Mouse (Mus musculus) skeletal muscle tissue, adult 2 months (tissue): ENCODE data around the gene Lmcd1.
A peak's percentile ranks its signal among the peaks of the same experiment; 100 is the strongest.
"Not testable (repeated sequence)": the region's sequence is repeated elsewhere in the genome, so short reads cannot be mapped to it uniquely, and the experiment has no call there.

Experiments
- DNase-seq: peaks from one replicate; pipeline ENCODE4 v3.0.0-alpha.2; 2012; ENCODE audit warnings: low read depth, low spot score

Lmcd1 gene

DNA sequence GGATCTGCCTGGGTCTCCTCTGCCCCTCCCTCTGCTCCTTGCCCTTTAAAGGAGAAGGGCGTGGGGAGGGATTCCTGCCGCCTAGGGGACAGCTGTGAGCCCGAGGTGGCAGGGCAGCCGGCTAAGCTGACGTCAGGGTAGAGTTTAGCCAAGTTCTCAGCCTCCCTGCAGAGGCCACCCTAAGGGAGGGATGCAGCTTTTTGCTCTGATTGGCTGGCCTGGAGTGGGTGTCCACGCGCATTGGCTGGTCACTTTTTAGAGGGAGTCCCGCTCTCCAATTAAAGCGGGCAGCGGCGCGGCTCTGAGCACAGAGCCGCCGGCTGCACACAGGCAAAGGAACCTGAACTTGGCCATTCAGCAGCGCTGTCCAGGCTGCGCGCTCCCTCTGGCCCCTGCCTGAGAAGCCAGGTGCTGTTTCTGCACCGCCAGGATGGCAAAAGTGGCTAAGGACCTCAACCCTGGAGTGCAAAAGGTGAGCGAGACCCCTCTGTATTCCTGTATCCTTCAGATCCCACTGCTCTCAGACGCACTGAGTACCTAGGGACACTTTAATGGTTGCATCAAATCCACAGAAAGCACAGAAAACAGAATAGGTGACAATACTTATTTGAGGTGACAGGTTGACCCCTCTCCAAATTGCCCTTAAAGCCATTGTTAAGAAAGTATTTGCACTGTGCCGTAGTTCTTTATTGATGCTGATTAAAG is at the start of gene Lmcd1:
Gene Lmcd1 (plus strand): TSS at position 258 of the 705 bp plus-strand sequence.
- peak; percentile 97 for DNase-seq

DNA sequence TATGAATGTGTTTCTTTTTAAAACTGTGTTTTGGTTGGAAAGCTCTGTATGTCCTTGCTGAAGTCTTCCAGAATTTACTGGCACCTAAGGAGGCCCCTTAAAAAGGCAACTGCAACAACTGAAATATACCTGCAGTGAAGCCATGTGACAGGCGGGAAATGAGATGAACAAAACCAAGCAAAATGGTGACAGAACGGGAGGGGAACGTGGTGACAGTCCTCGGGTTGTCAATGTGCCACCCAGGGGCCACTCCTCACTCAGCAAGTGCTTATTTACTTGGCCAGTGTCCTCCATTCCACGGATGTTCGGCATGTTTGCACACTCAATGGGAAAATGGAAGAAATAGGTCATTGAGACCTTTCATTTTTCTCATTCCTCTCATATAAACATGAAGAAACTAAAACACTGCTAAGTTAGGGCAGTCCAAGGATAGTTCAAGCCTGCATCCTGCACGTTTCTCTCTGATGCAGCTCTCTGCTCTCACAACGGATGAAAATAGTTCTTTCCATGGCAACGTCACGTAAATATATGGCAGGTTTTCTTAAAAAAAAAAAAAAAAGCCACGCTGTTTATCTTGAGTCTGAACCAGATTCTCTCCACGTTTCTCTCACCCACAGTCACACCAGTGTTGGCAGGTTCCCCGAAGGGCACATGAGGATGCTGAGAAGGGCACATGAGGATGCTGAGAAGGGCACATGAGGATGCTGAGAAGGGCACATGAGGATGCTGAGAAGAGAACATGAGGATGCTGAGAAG is 49.5 kb upstream of the Lmcd1 start:
- DNase-seq = no peak

DNA sequence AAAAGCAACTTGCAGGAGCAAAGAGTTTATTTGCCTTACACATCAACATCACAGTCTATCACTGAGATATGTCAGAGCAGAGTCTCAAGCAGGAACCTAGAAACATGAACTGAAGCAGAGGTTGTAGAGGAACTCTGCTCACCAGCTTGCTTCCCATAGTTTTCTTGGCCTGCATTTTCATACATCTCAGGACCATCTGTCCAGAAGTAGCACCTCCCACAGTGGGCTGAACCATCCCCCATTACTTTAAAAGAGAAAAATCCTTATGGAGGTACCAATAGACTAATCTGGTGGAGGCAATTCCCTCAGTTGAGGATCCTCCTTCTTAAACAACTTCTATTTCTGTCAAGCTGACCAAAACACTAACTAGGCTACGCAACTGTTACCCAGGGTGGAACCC is 36.8 kb upstream of the Lmcd1 start:
- DNase-seq = no peak

DNA sequence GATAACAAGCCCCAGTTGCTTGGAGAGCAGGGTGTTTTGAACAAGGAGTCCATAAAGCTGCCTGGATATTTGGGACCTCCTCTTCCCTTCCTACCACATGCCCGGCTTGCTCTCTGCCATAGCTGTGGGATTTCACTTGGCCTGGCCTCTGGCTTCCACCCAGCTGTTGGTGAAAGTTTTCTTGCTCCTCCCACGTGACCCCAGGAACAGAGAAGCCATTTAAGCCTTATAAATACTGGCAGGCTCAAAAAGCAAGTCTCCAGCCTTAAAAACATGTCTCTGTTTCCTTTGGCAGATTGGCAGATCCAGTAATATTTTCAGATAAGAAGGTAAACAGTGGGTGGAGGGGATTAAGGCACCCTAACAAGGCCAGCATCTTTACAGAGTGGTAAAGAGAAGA is 31.3 kb upstream of the Lmcd1 start:
- no peak for DNase-seq

DNA sequence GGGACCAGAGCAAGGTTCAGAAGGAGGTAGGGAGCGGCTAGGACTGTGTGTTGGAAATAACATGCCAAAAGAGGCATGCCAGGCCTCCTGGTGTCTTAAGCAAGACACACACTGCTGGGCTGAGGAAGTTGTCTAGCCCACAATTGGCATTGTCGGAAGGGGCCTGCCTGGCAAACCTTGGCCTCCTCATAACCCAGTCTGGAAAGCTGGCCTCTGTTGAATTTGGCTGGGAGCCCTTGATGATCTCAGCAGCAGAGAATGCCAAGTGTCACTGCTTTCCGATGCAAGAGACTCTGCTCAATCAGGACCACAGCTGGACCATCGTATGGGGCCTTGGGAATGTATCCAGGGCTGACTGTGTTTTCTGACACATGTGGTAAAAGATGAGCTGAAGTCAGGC is 27.9 kb upstream of the Lmcd1 start:
- peak; percentile 29 for DNase-seq

DNA sequence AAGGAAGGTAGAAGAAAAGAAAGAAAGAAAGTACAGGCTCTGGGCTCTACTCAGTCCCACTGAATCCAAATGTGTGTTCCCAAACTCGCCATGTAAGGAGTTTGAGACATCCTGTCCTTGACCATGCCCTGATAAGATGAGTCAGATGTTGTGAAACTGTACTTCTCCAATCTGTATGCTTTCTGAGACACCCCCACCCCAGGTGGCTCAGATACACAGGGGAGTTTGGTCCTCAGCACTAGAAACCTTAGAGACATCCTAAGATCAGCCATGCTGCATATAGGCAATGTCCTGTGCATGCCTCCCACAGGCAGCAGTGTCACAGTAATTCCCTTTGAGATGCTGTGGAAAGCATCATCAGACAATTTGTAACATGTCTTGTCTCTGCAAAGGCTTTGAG is 26.9 kb upstream of the Lmcd1 start:
- DNase-seq = no peak

GRCm38 (mm10) chr6:112253943-112254342 is 19.6 kb upstream of the Lmcd1 start:
- not testable (repeated sequence) for DNase-seq

DNA sequence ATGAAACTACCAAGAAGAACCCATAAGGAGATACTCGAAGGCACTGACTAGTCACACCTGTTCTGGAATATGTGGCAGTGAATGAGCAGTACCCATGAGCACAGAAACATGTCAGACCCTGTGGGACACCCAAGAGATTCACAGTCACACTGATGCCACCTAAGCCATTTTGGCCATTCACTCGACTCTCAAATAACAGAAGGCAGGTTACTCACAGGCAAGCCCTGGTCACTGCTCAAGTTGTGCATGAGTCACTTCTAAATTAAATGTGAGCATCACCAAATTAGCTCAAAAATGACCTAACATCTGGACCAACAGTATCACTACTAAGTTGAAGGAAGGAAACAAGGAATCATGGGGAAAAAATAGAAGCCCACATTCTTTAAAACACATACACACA is 18.6 kb upstream of the Lmcd1 start:
- no peak for DNase-seq

DNA sequence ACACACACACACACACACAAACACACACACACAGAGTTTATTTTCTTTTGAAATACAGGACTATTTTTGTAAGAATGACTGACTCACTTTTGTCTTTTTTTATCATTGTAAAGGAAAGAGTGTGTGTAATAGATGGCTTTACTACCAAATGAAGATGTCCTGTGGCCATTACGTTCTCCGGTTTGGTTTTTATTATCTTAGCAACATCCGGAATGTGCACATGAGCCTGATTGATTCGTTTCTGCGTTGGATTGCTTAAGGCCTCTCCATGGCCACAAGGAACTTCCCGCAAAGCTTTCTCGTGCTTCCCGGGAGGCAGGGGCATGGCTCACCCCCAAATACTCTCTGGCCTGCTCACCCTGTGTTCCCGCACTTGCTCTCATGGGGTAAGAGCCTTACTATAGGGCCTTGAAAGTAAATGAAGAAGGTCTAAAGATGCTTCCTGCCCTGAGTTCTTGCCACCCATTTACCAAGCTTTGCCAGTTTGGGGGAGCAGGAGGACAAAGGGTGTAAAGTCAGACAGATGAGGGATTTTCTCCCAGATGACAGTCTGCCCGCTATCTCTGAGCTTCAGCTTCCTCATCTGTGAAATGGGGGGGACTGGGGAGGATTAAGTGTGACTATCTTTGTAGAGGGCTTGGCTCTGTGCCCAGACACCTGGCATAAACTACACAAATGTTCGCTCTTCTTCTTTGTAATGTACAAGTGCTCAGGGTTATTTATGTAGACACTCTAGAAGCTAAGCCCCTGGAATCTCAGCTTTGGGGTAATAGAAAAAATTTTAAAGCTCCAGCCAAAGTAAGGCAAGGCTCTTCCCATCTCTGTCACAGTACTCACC is 18.0 kb upstream of the Lmcd1 start:
- no peak for DNase-seq

DNA sequence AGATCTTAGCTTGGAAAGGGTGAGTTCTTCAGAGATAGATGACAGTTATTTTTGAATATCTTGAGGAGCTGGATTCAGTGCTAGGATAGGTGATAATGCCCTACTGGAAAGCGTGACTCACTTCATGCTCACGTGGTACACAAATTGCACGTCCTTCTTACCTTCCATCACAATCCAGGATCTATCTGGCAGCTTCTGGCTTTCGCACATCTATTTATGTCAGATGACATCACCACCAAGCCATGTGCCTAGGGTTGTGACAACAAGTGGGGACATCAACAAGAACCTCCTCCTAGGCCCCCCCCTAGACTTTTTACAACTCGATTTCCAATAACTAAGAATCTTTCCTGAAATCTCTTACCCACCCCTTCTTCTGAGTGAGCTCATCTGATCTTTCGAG is 17.0 kb upstream of the Lmcd1 start:
- no peak for DNase-seq

- no peak for DNase-seq
Observed at GRCm38 (mm10) chr6:112261089-112261488, 12.5 kb upstream of the Lmcd1 start.

- no peak for DNase-seq
Observed at GRCm38 (mm10) chr6:112264321-112264720, 9.2 kb upstream of the Lmcd1 start.

DNA sequence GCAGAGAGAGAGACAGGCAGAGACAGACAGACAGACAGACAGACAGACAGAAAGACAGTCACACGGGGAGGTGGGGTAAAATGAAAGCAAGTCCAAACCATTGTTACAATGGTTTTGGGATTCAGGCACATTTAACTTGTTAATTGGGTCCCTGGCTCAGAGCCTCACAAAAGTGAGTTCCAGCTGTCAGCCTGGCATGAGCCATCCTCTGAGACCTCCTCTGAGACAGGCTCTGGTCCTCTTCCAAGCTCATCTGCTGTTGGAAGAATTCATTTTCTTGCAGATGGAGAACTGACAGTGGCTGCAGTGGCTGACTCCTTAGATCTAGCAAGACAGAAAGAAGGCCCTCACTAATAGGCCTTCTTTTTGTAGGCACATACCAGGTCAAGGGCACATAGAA is 6.9 kb upstream of the Lmcd1 start:
- DNase-seq = no peak

DNA sequence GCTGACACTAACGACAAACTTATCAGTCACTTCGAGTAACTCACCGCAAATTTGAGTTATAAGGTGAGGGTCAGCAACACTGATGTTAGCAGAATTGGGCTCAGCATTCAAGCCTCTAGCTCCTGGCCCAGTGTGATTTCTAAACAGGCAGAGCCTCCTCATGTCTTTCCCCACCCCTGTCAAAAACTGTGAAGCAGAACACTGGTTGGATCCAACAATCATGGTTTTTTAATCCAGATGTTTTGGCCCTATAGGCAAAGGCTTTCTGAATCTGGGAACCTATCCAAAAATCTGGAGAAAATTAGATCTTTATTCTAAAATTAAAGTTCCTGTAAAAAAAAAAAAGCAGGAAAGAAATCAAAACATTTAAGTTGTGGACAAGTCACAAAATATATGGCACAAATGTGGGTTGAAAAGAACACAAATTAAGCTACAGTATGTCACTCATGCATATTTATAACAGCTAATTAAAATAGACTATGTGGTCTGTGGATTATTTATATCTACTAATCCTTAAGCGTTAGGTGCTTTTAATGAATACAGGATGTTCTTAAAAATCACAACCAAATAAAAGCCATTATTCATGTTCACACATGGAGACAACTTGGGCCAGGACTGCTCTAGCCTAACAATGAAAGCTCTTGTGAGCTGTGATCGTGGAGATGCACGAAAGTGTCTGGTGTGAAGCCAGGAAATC is 5.7 kb upstream of the Lmcd1 start:
- no peak for DNase-seq

GRCm38 (mm10) chr6:112274261-112275055 is 900 bp downstream of the Lmcd1 start:
- peak; percentile 74 for DNase-seq

GRCm38 (mm10) chr6:112275731-112276245 is 2.2 kb downstream of the Lmcd1 start:
- DNase-seq = no peak

GRCm38 (mm10) chr6:112278805-112279204 is 5.2 kb downstream of the Lmcd1 start:
- no peak for DNase-seq

DNA sequence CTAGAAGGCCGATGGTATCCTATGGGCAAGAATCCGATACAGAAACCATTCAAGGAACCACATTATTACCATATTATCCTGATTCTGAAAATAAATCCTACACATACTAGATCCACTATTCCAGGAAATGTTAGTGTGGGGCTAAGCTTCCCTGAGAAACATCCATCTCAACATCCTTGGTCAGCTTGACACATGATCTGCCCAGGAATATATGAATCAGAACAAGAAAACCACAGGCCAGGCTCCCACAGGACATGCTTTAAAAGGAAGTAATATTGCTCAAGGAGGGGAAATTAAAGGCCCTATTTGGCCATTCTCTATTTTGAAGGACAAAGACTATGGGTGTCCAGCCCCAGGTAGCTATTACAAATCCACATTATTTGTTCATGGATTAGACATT is 6.6 kb downstream of the Lmcd1 start:
- no peak for DNase-seq

- DNase-seq = no peak
Observed at GRCm38 (mm10) chr6:112280945-112281344, 7.4 kb downstream of the Lmcd1 start.

GRCm38 (mm10) chr6:112281935-112282334 is 8.4 kb downstream of the Lmcd1 start:
- DNase-seq = no peak

DNA sequence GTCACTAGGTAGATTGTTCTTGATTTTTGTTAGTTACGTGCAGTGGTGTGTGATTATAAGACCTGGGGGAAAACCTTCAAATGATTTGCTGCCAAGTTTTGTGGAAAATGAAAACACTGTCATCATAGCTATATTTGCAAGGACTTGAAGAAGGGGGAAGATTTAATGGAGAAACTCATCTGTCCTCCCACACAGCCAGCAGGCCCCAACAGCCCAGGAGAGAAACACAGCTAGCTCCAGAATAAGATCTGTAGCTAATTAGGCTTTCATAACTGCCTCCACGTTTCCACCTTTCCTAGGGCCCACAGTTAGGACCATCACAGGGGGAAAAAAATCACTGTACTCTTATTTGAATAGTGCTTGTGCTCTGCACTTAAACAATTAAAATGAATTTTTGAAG is 10.5 kb downstream of the Lmcd1 start:
- DNase-seq = no peak
